Mouse (Mus musculus) thymus, adult 2 months (tissue): Measurements from ENCODE around the gene Gm11985. TPM values are rescaled to one million over a fixed set of nuclear protein-coding genes. Genes with fewer than 3 reads are reported as not detected.

ENCODE experiments used
- DNase-seq: peaks from one replicate; pipeline ENCODE4 v3.0.0; 2021
- H3K27ac ChIP-seq: fragments of 200-500 bp; 2 replicates; pipeline ENCODE4 v1.5.1; 2012; ENCODE audit warnings: low read length, control low read depth; ENCODE audit not compliant: control insufficient read depth, insufficient read depth
- H3K27me3 ChIP-seq: fragments of 200-500 bp; 2 replicates; pipeline ENCODE4 v1.6.1; 2012; ENCODE audit warnings: mild to moderate bottlenecking, low read length, moderate library complexity, mixed read lengths; ENCODE audit not compliant: control insufficient read depth, insufficient read depth
- H3K36me3 ChIP-seq: fragments of 200-500 bp; 2 replicates; pipeline ENCODE4 v1.6.1; 2012; ENCODE audit warnings: mild to moderate bottlenecking, low read length, moderate library complexity; ENCODE audit not compliant: control insufficient read depth, insufficient read depth
- H3K4me1 ChIP-seq: fragments of 200-500 bp; replicated peaks from 2 replicates; pipeline ENCODE4 v1.6.1; 2012; ENCODE audit warnings: low read length; ENCODE audit not compliant: control insufficient read depth, insufficient read depth
- H3K4me3 ChIP-seq: fragments of 200-500 bp; 2 replicates; pipeline ENCODE4 v1.5.1; 2012; ENCODE audit warnings: mild to moderate bottlenecking, low read length, control low read depth, moderate library complexity; ENCODE audit not compliant: control insufficient read depth, insufficient read depth
- CTCF ChIP-seq: fragments of 200-500 bp; IDR thresholded peaks from 2 replicates; pipeline ENCODE4 v1.5.1; 2012; ENCODE audit warnings: mild to moderate bottlenecking, control low read depth, low read length, moderate library complexity, borderline replicate concordance; ENCODE audit not compliant: control insufficient read depth, poor library complexity, insufficient read depth; ENCODE audit errors: extremely low read depth
- POLR2A ChIP-seq: fragments of 200-500 bp; IDR thresholded peaks from 2 replicates; pipeline ENCODE4 v1.6.1; 2012; ENCODE audit warnings: mild to moderate bottlenecking, low read length, control low read depth, moderate library complexity; ENCODE audit not compliant: control insufficient read depth, poor library complexity, insufficient read depth; ENCODE audit errors: extremely low read depth
- WGBS: fragments of 180-500 bp; shearing (Covaris S2); methylation state at CpG from one replicate; pipeline ENCODE4 v1.1.7; 2018; 5-methylcytosine and 5-hydroxymethylcytosine counted together
- polyA plus RNA-seq: library from polyadenylated mRNA; depleted of rRNA; stranded (reverse); fragments of >200 nt; gene quantifications from 2 replicates; pipeline ENCODE4 v1.2.3, GENCODE M21; 2012; rRNA removed

Gene Gm11985
- polyA plus RNA-seq, 1 experiment: not detected

GRCm38 (mm10) chr11:7133736-7134135 is 54.6 kb downstream of the Gm11985 start:
- 98% methylated on average over 5 of the region's 5 CpGs for WGBS
- no peaks in the 10 kb centered on the region for H3K36me3 ChIP-seq
- H3K4me1 ChIP-seq: no peaks in the 10 kb centered on the region
- H3K27ac ChIP-seq: no peak overlapping the region
- no peaks in the 10 kb centered on the region for H3K27me3 ChIP-seq
- TF ChIP-seq CTCF: no peak
- no peak for TF ChIP-seq POLR2A
- H3K4me3 ChIP-seq: no peak overlapping the region
- no peak for DNase-seq

Other genes starting within 250 kb of the Gm11985 start
- gene Adcy1, start 125.1 kb downstream of the Gm11985 start, polyA plus RNA-seq: 1.5 and 2.3 TPM in 2 replicates
- gene Igfbp1, start 9.2 kb upstream of the Gm11985 start, polyA plus RNA-seq: 0.30 and 0.37 TPM in 2 replicates
- 11.9 and 12.1 TPM in 2 replicates for gene Igfbp3, start 25.4 kb upstream of the Gm11985 start, polyA plus RNA-seq